Mouse (Mus musculus): ENCODE measurements around the gene Tnrc6b. TPM values are rescaled to one million over a fixed set of nuclear protein-coding genes. Genes with fewer than 3 reads are reported as not detected.

Gene Tnrc6b
- total RNA-seq, 4 experiments from 2014 or later: 61.4 to 85.1 (median 69.2) TPM

GRCm38 (mm10) chr15:80741836-80742235 is 30.7 kb downstream of the Tnrc6b start:
- no peak for DNase-seq

- DNase-seq: no peak
Measured at GRCm38 (mm10) chr15:80742991-80743474, 31.9 kb downstream of the Tnrc6b start.

GRCm38 (mm10) chr15:80743606-80744005 is 32.5 kb downstream of the Tnrc6b start:
- no peak for DNase-seq

GRCm38 (mm10) chr15:80744667-80745422 is 33.7 kb downstream of the Tnrc6b start:
- DNase-seq: no peak

- DNase-seq: no peak
Measured at GRCm38 (mm10) chr15:80748979-80749378, 37.9 kb downstream of the Tnrc6b start.

GRCm38 (mm10) chr15:80753351-80753750 is 42.2 kb downstream of the Tnrc6b start:
- DNase-seq: no peak

- no peak for DNase-seq
Measured at GRCm38 (mm10) chr15:80754103-80754502, 43.0 kb downstream of the Tnrc6b start.

GRCm38 (mm10) chr15:80759451-80759850 is 48.3 kb downstream of the Tnrc6b start:
- DNase-seq: no peak

GRCm38 (mm10) chr15:80760504-80760903 is 49.4 kb downstream of the Tnrc6b start:
- DNase-seq: no peak

- DNase-seq: no peak
Measured at GRCm38 (mm10) chr15:80760935-80761334, 49.8 kb downstream of the Tnrc6b start.

- DNase-seq: no peak
Measured at GRCm38 (mm10) chr15:80762621-80763020, 51.5 kb downstream of the Tnrc6b start.

- no peak for DNase-seq
Measured at GRCm38 (mm10) chr15:80764666-80765065, 53.6 kb downstream of the Tnrc6b start.

- DNase-seq: no peak
Measured at GRCm38 (mm10) chr15:80765381-80765780, 54.3 kb downstream of the Tnrc6b start.

GRCm38 (mm10) chr15:80768216-80768615 is 57.1 kb downstream of the Tnrc6b start:
- no peak for DNase-seq

- DNase-seq: no peak
Measured at GRCm38 (mm10) chr15:80771926-80772441, 60.9 kb downstream of the Tnrc6b start.

GRCm38 (mm10) chr15:80774666-80775065 is 63.6 kb downstream of the Tnrc6b start:
- DNase-seq: no peak

GRCm38 (mm10) chr15:80779006-80779405 is 67.9 kb downstream of the Tnrc6b start:
- DNase-seq: no peak

GRCm38 (mm10) chr15:80780154-80780751 is 69.1 kb downstream of the Tnrc6b start:
- no peak for DNase-seq

- no peak for DNase-seq
Measured at GRCm38 (mm10) chr15:80781218-80781806, 70.2 kb downstream of the Tnrc6b start.

- DNase-seq: no peak
Measured at GRCm38 (mm10) chr15:80784553-80784971, 73.4 kb downstream of the Tnrc6b start.

- no peak for DNase-seq
Measured at GRCm38 (mm10) chr15:80785699-80786098, 74.6 kb downstream of the Tnrc6b start.

- DNase-seq: no peak
Measured at GRCm38 (mm10) chr15:80787746-80788145, 76.6 kb downstream of the Tnrc6b start.

- no peak for DNase-seq
Measured at GRCm38 (mm10) chr15:80792556-80792955, 81.4 kb downstream of the Tnrc6b start.
